Mouse (Mus musculus) liver, embryonic 14.5 days (tissue): ENCODE measurements around the gene Net1.

Source experiments
- CTCF ChIP-seq: IDR thresholded peaks from 2 replicates; pipeline ENCODE4 v1.5.1; 2016; ENCODE audit warnings: antibody characterized with exemption, low read depth, control low read depth
- EP300 ChIP-seq: IDR thresholded peaks from 2 replicates; pipeline ENCODE4 v1.6.1; 2016; ENCODE audit warnings: antibody characterized with exemption, low read depth

GRCm38 (mm10) chr13:3886663-3887062 is 31.4 kb downstream of the Net1 start:
- TF ChIP-seq CTCF (no peak), EP300 (no peak)
